Mouse (Mus musculus) cortical plate, adult 2 months (tissue): ENCODE data around the gene Gopc.

ENCODE experiments used
- CTCF ChIP-seq: fragments of 200-500 bp; IDR thresholded peaks from 2 replicates; pipeline ENCODE4 v1.5.1; 2011; ENCODE audit warnings: mild to moderate bottlenecking, control low read depth, low read length; ENCODE audit not compliant: insufficient read depth; ENCODE audit errors: extremely low read depth
- POLR2A ChIP-seq: fragments of 200-500 bp; IDR thresholded peaks from 2 replicates; pipeline ENCODE4 v1.6.1; 2011; ENCODE audit warnings: mild to moderate bottlenecking, low read length, control low read depth; ENCODE audit not compliant: insufficient read depth; ENCODE audit errors: extremely low read depth

DNA sequence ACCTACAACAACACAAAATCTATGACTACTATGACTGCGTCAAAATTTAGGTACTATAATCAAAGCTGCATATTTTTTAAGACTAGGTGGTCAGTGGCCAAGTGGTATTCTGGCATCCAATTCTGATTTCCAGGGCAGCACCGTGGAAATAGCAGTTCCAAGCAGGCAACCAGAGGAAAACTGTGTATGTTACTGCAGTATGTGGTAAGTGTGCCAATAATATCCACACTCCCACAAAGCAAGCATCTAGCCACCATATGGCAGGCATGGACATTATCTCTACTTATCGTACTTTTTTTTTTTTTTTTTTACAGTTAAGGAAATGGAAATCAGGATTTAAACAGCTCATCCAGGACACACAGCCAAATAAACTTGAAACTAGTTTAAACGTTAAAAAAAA lies 13.5 kb downstream of the Gopc start:
- TF ChIP-seq POLR2A: no peak
- no peak for TF ChIP-seq CTCF
